Mouse (Mus musculus) heart, embryonic 12.5 days (tissue): ENCODE results near the gene Tbc1d8b. TPM values are rescaled to one million over a fixed set of nuclear protein-coding genes. Genes with fewer than 3 reads are reported as not detected.

Experiments
- ATAC-seq: fragments of 200-750 bp; cut with Nextera tagmentation; 2 replicates; pipeline ENCODE4 v1.8.0; 2017; ENCODE audit warnings: moderate TSS enrichment, moderate library complexity; ENCODE audit not compliant: insufficient number of reproducible peaks, low FRiP score
- H3K27ac ChIP-seq: fragments of 300-500 bp; sonication (generic); 2 replicates; pipeline ENCODE4 v1.5.1; 2016; ENCODE audit warnings: mild to moderate bottlenecking, moderate library complexity; ENCODE audit not compliant: poor library complexity, severe bottlenecking
- H3K27me3 ChIP-seq: fragments of 300-500 bp; sonication (generic); replicated peaks from 2 replicates; pipeline ENCODE4 v1.6.1; 2016; ENCODE audit warnings: mild to moderate bottlenecking, moderate library complexity
- H3K36me3 ChIP-seq: fragments of 300-500 bp; sonication (generic); 2 replicates; pipeline ENCODE4 v1.6.1; 2016; ENCODE audit warnings: mild to moderate bottlenecking, moderate library complexity
- H3K4me1 ChIP-seq: fragments of 300-500 bp; sonication (generic); replicated peaks from 2 replicates; pipeline ENCODE4 v1.6.1; 2016; ENCODE audit warnings: mild to moderate bottlenecking
- H3K4me2 ChIP-seq: fragments of 300-500 bp; sonication (generic); 2 replicates; pipeline ENCODE4 v1.6.1; 2016; ENCODE audit warnings: mild to moderate bottlenecking, moderate library complexity
- H3K4me3 ChIP-seq: fragments of 300-500 bp; sonication (generic); 2 replicates; pipeline ENCODE4 v1.5.1; 2016; ENCODE audit warnings: mild to moderate bottlenecking
- H3K9ac ChIP-seq: fragments of 300-500 bp; sonication (generic); 2 replicates; pipeline ENCODE4 v1.6.1; 2016; ENCODE audit warnings: mild to moderate bottlenecking, moderate library complexity
- H3K9me3 ChIP-seq: fragments of 300-500 bp; sonication (generic); replicated peaks from 2 replicates; pipeline ENCODE4 v1.6.1; 2016; ENCODE audit warnings: mild to moderate bottlenecking, moderate library complexity
- WGBS: fragments of 180-500 bp; shearing (Covaris S2); methylation state at CpG from one replicate; pipeline ENCODE4 v1.1.7; 2016; 5-methylcytosine and 5-hydroxymethylcytosine counted together
- polyA plus RNA-seq: library from polyadenylated mRNA; unstranded; fragments of >200 nt; fragmentation: Nextera tagmentation; extraction: Ambion mirVana; gene quantifications from 2 replicates; pipeline ENCODE4 v1.2.1, GENCODE M21; 2016

The Tbc1d8b gene
- polyA plus RNA-seq, 1 experiment from 2014 or later = 3.7 TPM

DNA sequence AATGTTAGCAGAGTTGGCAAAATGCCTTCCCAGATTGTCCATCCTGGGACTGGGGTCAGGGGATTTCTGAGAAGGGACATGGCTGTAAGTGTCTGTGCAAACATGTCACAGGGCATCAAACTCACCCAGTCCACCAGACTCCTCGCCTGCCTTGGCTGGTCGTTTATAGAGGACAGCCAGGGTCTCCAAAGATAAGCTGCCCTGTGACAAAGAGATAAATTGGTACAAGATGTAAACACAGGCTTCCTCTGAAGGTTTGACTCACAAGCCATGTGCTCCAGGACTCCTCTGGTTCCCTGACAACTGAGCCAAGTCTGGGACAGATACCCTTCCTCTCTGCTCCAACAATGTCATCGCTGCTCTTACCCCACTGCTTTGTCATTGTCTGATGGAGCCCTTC lies 96.2 kb downstream of the Tbc1d8b start:
- peak; percentile 55; the same call in 1 of the 2 replicates for ATAC-seq
- WGBS = 33% methylated on average over 3 of the region's 3 CpGs
- H3K36me3 ChIP-seq = no peaks in the 10 kb centered on the region

DNA sequence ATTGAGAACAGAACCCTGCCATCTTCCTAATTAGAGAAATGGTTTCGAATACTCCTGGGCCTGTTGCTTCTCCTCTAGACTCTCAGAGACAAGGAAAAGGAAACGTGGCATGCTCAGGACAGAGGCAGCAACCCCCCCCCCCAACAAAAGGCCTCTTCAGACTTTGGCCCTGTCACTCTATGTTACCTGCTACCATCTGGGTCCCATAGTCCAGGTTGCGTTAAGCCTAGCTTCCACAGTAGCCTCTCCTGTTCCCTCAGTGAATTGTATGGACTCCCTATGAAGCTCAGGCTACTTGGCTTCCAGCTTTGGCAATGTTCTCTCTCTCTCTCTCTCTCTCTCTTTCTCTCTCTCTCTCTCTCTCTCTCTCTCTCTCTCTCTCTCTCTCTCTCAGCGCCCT lies 96.8 kb downstream of the Tbc1d8b start:
- no peak overlapping the region for H3K9ac ChIP-seq
- H3K36me3 ChIP-seq = no peaks in the 10 kb centered on the region
- ATAC-seq = no peak
- H3K9me3 ChIP-seq = no peaks in the 10 kb centered on the region
- H3K27me3 ChIP-seq = peaks cover 5% of the 10 kb centered on the region
- H3K27ac ChIP-seq = no peak overlapping the region
- no peak overlapping the region for H3K4me2 ChIP-seq
- WGBS = 65% methylated on average over 4 of the region's 4 CpGs
- H3K4me1 ChIP-seq = peaks cover 18% of the 10 kb centered on the region
- no peak overlapping the region for H3K4me3 ChIP-seq

More for the DNA sequence above, 96.2 kb downstream of the Tbc1d8b start:
- Histone ChIP-seq H3K4me2 (no peak overlapping the region), H3K9ac (no peak overlapping the region), H3K27ac (no peak overlapping the region), H3K27me3 (peaks cover 5% of the 10 kb centered on the region), H3K4me1 (peaks cover 18% of the 10 kb centered on the region), H3K9me3 (no peaks in the 10 kb centered on the region), H3K4me3 (no peak overlapping the region)

DNA sequence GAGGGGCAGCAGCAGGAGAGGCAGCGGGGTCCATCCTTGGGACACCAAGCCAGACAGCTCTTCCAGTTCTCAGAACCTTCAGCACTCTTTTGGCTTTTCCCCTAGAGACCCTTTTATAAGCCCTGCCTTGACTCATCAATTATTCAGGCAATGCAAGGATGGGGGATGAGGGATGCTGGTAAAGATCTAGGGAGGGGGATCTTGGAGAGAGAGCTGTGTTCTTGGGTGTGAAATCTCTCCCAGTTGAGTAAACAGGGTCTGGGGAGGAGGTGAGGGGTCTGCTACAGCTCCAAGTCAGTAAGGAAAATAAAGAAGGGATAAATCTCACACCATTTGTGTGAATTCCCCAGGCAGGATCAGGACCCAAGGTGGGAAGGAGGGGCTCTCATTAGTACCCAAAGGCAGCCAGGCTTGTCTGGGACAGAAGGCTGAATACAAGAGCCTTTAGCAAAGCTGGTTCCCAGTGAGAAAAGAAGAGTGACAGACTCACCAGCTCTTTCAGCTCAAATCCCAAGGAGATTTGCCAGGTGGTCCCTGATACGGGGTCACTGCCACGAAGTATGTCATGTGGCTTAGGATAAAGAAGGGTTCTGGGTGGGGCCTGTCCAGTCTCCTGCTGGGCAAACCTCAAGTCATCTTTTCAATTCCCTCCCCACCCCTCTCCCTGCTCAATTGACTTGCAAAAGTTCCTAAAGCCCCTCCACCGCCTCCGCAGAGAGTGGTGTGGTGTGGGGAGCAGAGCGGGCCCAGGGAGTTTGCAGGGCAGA lies 97.7 kb downstream of the Tbc1d8b start, which contains the start of gene Ripply1:
Gene Ripply1 (minus strand): TSS at position 76 of the 767 bp plus-strand sequence.
- H3K4me1 ChIP-seq = peaks cover 17% of the 10 kb centered on the region
- WGBS = 65% methylated on average over 6 of the region's 6 CpGs
- no peak within 1 kb of the TSS for H3K27ac ChIP-seq
- H3K4me2 ChIP-seq = no peak within 1 kb of the TSS
- no peaks in the 10 kb centered on the region for H3K9me3 ChIP-seq
- no peak within 1 kb of the TSS for H3K9ac ChIP-seq
- ATAC-seq = no peak
- no peak within 1 kb of the TSS for H3K4me3 ChIP-seq
- H3K27me3 ChIP-seq = peaks cover 5% of the 10 kb centered on the region
- H3K36me3 ChIP-seq = no peaks in the 10 kb centered on the region

DNA sequence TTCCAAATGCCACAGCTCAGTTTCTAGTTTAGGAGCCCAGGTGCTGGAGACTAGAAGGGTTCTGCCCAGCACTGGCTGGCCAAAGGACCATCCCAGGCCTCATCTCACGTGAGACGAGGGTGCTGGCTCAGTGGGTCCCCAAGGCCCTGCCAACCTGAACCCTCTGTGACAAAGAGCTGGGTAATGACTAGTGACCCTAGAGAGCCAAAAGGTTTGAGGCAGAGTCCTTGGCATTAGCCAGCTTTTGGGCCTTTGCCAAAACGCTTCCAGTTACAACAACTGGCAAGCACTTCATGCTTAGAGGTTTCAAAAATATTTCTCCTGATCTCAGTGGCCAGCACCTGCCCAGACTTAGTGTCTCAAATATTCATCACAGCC lies 98.2 kb downstream of the Tbc1d8b start:
- Histone ChIP-seq H3K27ac (no peak overlapping the region), H3K4me3 (no peak overlapping the region), H3K9ac (no peak overlapping the region), H3K36me3 (no peaks in the 10 kb centered on the region), H3K9me3 (no peaks in the 10 kb centered on the region), H3K4me1 (peaks cover 11% of the 10 kb centered on the region), H3K4me2 (no peak overlapping the region), H3K27me3 (peaks cover 5% of the 10 kb centered on the region)
- WGBS = 59% methylated on average over 3 of the region's 3 CpGs
- ATAC-seq = no peak

DNA sequence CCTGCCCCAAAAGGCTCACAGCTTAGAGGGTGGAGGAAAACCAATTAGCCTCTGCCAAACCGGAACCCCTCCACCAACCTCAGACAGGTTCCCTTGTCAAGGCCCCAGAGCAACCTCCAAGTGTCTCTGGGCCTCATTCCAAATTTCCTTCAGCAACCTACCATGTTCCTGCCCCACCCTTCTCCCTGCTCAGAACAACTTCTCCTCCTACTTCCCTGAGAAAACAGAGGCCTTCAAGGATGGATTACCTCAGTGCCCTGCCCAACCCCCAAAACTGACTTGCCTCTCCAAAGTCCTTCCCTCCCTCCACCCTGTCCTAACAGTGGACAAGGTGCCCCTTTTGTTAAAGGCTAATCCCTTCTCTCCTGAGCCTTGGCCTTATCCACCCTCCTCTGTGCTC lies 101.0 kb downstream of the Tbc1d8b start:
- Histone ChIP-seq H3K4me2 (no peak overlapping the region), H3K4me1 (peaks cover 7% of the 10 kb centered on the region), H3K36me3 (no peaks in the 10 kb centered on the region), H3K4me3 (no peak overlapping the region), H3K9me3 (no peaks in the 10 kb centered on the region), H3K27ac (no peak overlapping the region), H3K9ac (no peak overlapping the region), H3K27me3 (peaks cover 5% of the 10 kb centered on the region)
- no peak; the same call in 1 of the 2 replicates for ATAC-seq
- 39% methylated on average over 1 of the region's 1 CpGs for WGBS

DNA sequence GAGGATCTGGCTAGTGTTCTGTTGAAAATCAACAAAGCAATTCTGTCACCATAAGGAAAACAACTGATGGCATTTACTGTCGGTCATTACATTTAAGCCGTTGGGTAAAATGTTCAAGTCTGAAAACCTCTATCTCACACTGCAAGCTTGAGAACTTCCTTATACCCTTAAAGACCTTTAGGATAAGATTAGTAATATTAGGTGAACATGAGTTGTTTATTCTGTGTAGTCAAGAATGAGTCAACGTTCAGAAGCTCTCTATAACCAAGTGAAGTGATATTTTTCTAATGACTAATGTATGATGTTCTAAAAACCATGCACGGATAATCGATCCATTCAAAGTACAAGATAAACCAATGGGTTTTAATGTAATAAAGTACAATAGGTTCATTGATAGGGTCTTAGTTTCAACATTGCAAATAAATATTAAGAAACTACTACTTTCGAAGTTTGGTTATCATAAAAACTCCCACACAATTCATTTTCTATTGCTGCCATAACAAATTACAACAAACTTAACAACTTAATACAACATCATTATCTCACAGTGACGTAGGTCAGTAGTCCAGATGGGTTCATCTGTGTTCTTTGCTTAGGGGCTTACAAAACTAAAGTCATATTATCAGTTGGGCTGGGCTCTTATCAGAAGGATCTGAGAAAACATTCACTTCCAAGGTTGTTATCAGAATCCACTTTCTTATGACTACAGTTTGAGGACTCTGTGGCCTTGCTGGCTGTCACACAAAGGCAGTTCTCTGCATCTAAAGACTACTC lies 109.5 kb downstream of the Tbc1d8b start:
- 69% methylated on average over 7 of the region's 7 CpGs for WGBS
- H3K4me1 ChIP-seq = no peaks in the 10 kb centered on the region; the same call in 1 of the 2 replicates
- no peak for ATAC-seq
- H3K9me3 ChIP-seq = no peaks in the 10 kb centered on the region
- no peak overlapping the region for H3K4me2 ChIP-seq
- H3K4me3 ChIP-seq = no peak overlapping the region
- no peak overlapping the region for H3K9ac ChIP-seq
- H3K36me3 ChIP-seq = no peaks in the 10 kb centered on the region
- H3K27ac ChIP-seq = no peak overlapping the region
- no peaks in the 10 kb centered on the region for H3K27me3 ChIP-seq

DNA sequence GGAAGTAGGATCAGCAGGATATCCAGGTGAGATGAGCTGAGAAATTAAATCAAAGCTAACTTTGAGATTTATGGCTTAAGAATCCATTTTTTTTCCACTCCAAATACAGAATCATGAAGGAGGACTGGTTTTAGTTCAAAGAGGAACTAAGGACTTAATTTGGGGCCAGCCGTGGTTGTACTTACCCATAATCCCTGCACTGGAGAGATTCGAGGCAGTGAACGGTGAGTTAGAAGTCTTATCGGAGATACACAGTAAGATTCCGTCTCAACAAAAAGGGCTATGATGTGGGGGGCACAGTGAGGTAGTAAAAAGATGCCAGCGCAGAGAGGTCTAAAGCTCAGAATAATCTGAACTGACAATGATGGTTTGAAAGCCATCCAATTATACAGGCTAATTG lies 111.2 kb downstream of the Tbc1d8b start:
- 82% methylated on average over 6 of the region's 6 CpGs for WGBS
- peaks cover 6% of the 10 kb centered on the region; the same call in 1 of the 2 replicates for H3K27me3 ChIP-seq

DNA sequence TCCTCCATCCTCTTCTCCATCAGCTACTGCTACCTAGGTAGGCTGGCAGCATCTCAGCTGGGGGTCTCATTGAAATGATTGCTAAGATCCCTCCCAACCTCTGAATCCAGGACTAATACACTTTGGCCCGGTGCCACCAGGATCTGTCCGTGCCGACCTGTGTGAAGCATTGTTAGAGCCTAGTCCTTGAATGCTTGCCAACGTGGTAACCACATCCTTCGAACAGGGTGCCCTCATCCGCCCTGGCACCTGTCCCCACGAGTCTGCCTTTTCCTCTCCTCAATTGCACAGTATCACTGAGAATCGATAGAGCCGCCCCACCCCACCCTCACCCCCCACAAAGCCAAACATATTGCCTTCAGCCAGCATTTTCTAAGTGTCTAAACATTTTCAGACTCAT lies 113.1 kb downstream of the Tbc1d8b start:
- Histone ChIP-seq H3K36me3 (no peaks in the 10 kb centered on the region), H3K9me3 (no peaks in the 10 kb centered on the region), H3K4me3 (no peak overlapping the region), H3K4me2 (no peak overlapping the region), H3K27me3 (peaks cover 8% of the 10 kb centered on the region; the same call in 1 of the 2 replicates), H3K27ac (no peak overlapping the region), H3K9ac (no peak overlapping the region), H3K4me1 (no peaks in the 10 kb centered on the region)
- ATAC-seq = no peak
- WGBS = 80% methylated on average over 9 of the region's 9 CpGs

More for the DNA sequence above, 111.2 kb downstream of the Tbc1d8b start:
- no peak overlapping the region for H3K9ac ChIP-seq
- no peak overlapping the region for H3K27ac ChIP-seq
- ATAC-seq = no peak
- no peak overlapping the region for H3K4me2 ChIP-seq
- no peaks in the 10 kb centered on the region for H3K9me3 ChIP-seq
- no peaks in the 10 kb centered on the region for H3K36me3 ChIP-seq
- no peaks in the 10 kb centered on the region; the same call in 1 of the 2 replicates for H3K4me1 ChIP-seq
- H3K4me3 ChIP-seq = no peak overlapping the region

DNA sequence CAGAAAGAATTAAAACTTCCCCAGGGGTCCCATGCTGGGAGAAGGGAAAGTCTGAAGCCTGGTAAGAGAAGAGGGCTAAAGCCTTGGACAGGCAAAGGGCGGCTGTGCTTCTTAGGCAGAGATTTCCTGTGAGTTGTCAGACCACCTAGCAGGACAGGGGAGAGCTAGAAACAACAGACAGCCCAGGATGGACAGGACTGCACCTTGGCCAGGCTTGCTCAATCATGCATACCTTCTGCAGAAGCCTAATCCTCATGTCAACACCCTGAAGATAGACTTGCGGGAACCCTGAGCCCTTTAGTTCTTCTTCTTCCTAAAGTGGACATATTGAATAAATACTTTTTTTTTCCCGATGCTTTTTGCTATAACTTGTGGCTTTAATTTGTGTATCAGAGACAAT lies 115.2 kb downstream of the Tbc1d8b start:
- 61% methylated on average over 3 of the region's 3 CpGs for WGBS
- peaks cover 12% of the 10 kb centered on the region; the same call in 1 of the 2 replicates for H3K27me3 ChIP-seq
- no peaks in the 10 kb centered on the region for H3K4me1 ChIP-seq
- ATAC-seq = no peak
- H3K36me3 ChIP-seq = no peaks in the 10 kb centered on the region
- H3K4me3 ChIP-seq = no peak overlapping the region
- no peak overlapping the region for H3K9ac ChIP-seq
- H3K27ac ChIP-seq = no peak overlapping the region
- no peak overlapping the region for H3K4me2 ChIP-seq
- H3K9me3 ChIP-seq = no peaks in the 10 kb centered on the region

DNA sequence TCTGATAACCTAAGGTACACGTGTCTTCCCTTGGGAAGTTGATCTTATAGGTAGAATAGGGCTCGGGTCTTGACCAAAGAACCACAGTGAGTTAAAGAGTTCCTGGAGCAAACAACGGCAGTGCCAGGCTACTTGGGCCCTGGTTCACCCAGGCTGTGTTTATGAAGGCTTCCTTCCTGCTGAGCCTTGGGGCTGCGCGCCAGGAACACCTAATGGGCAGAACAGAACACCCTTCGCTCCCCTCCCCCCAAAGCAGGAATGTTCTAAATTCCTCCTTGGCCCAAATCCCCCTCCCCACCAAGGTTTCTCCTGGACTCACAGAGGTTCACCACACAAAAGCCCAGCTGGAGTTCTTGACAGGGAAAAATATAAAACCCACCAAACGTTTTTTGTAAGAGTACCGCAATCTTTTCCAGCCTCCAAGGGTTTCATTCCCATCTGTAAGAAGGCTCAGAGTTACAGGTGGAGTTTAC lies 115.6 kb downstream of the Tbc1d8b start, which contains the start of gene Cldn2:
Gene Cldn2 (plus strand): TSS at position 423 of the 473 bp plus-strand sequence.
- H3K36me3 ChIP-seq = no peaks in the 10 kb centered on the region
- no peak within 1 kb of the TSS for H3K27ac ChIP-seq
- H3K4me3 ChIP-seq = no peak within 1 kb of the TSS
- no peaks in the 10 kb centered on the region for H3K4me1 ChIP-seq
- H3K4me2 ChIP-seq = no peak within 1 kb of the TSS
- no peak for ATAC-seq
- no peak within 1 kb of the TSS for H3K9ac ChIP-seq
- H3K27me3 ChIP-seq = peaks cover 12% of the 10 kb centered on the region; the same call in 1 of the 2 replicates
- 57% methylated on average over 8 of the region's 8 CpGs for WGBS
- no peaks in the 10 kb centered on the region for H3K9me3 ChIP-seq
